Mouse (Mus musculus) layer of hippocampus, postnatal 10 days (tissue): Measurements from ENCODE around the gene Nxph2. TPM values are rescaled to one million over a fixed set of nuclear protein-coding genes. Genes with fewer than 3 reads are reported as not detected.
A peak's percentile ranks its signal among the peaks of the same experiment; 100 is the strongest.
"Not testable (repeated sequence)": the region's sequence is repeated elsewhere in the genome, so short reads cannot be mapped to it uniquely, and the experiment has no call there.

ENCODE experiments used
- DNase-seq, 2 experiments: peaks; one replicate each; pipeline ENCODE4 v3.0.0; 2021; ENCODE audit warnings: low spot score in 2 of 2
- long read RNA-seq: library from polyadenylated mRNA; stranded (forward); transcript quantifications from one replicate; pipeline ENCODE4 v2.0.0, GENCODE M21; 2023
- total RNA-seq, 2 experiments: library from RNA; stranded (reverse); gene quantifications; 2 replicates each; pipeline ENCODE4 v1.2.3; 2021

Gene Nxph2
- 1 to 10 TPM; 2.1 to 2.9 TPM for total RNA-seq
- long read RNA-seq, partial matches to known transcripts, result 0 of 1 reads
- long read RNA-seq, other reads (novel, unspliced or antisense), result 0 of 1 reads

DNA sequence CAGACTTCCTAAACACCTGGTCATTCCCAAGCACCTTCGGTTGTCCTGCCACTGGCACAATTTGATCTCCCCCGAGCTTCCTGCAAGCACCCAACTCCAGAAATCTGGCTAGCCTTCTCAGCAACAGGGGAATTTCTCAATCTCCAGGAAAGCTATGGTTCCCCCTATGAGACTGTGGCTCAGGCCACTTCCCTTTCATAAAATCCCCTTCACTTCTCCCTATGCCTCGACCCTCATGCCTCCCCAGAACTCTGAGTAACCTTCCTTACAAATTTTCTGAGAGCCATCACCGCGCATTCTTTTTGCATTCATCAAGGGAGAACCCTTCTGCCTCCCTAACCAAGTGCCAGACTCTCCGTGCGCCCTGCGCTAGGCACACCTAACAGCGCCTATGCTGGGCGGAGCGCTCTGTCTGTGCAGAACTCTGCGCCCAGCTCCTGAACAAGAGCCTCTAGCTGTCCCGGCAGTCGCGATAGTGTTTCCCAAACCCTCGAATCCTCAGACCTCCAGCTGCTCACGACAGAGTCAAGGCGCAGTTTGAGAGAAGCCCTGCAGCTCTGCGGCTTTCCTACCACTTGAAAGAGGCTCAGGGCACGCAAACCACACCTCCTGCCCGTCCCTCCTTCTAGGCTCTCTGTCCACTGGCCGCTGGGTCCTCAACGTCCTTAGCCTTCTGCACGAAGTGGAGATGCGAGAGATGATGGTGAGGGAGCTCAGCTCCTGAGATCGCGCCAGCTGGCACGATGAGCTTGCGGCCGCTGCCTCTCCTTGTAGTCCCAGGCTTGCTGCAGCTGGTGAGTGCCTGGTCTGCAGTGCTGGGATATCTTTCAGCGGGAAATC is at the start of gene Nxph2:
TSS of gene Nxph2 (plus strand) at position 501 of the 840 bp plus-strand sequence.
- peak; percentile 16 to 31 for DNase-seq

- DNase-seq, result not testable (repeated sequence)
Observed at GRCm38 (mm10) chr2:23290991-23291390, 30.1 kb upstream of the Nxph2 start.

DNA sequence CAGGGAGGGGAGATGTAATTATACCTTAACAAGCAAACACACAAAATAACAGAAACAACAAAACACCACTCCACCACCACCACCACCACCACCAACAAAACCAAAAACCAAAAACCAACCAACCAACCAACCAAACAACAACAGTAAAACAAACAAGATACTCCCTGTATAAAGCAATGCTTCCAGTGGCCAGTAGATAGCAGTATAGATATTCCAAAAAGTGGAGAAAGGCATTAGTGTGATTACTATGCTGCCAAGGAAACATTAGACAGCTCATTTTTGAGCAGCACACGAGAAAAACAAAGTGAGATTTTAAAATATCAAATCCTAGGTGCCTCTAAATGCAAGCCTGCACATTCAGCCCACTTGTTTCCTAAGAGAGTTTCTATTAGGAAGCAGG is 6.2 kb upstream of the Nxph2 start:
- DNase-seq, result no peak

Other genes with a start within 250 kb of the Nxph2 start
- 1 to 10 TPM; 2.4 to 2.5 TPM for gene Mastl, start 165.2 kb upstream of the Nxph2 start, total RNA-seq
- gene Yme1l1, start 164.9 kb upstream of the Nxph2 start, total RNA-seq, result 10 to 100 TPM; 89.4 to 92.5 TPM
- gene 4931423N10Rik, start 113.8 kb upstream of the Nxph2 start, total RNA-seq, result under 1 TPM in 1 of 2 experiments, not detected in 1; 0.25 TPM